Mouse (Mus musculus): ENCODE results near the gene Prkcz.

Gene Prkcz

GRCm38 (mm10) chr4:155219271-155220212 is 141.6 kb downstream of the Prkcz start:
- no peak for DNase-seq (ENCODE audit: low spot score)

- DNase-seq (ENCODE audit: low spot score) = no peak
Observed at GRCm38 (mm10) chr4:155218104-155218732, 142.9 kb downstream of the Prkcz start.

- no peak for DNase-seq (ENCODE audit: low spot score)
Observed at GRCm38 (mm10) chr4:155217241-155218103, 143.7 kb downstream of the Prkcz start.

GRCm38 (mm10) chr4:155215773-155216630 is 145.2 kb downstream of the Prkcz start:
- DNase-seq (ENCODE audit: low spot score) = no peak

- DNase-seq (ENCODE audit: low spot score) = no peak
Observed at GRCm38 (mm10) chr4:155215203-155215602, 146.0 kb downstream of the Prkcz start.

GRCm38 (mm10) chr4:155214793-155215192 is 146.4 kb downstream of the Prkcz start:
- DNase-seq (ENCODE audit: low spot score) = no peak

- no peak for DNase-seq (ENCODE audit: low spot score)
Observed at GRCm38 (mm10) chr4:155214188-155214587, 147.0 kb downstream of the Prkcz start.

- DNase-seq (ENCODE audit: low spot score) = no peak
Observed at GRCm38 (mm10) chr4:155213752-155214054, 147.5 kb downstream of the Prkcz start.

GRCm38 (mm10) chr4:155213052-155213751 is 148.0 kb downstream of the Prkcz start:
- no peak for DNase-seq (ENCODE audit: low spot score)

Measured in spleen, adult 12 weeks (tissue).